Mouse (Mus musculus): ENCODE measurements around the gene Fgf18. TPM values are rescaled to one million over a fixed set of nuclear protein-coding genes. Genes with fewer than 3 reads are reported as not detected.

The Fgf18 gene
- total and polyA plus RNA-seq, 3 experiments: not detected

- Histone ChIP-seq H3K4me2 (ENCODE audit: insufficient read depth, low read depth, poor library complexity, severe bottlenecking) (no peak overlapping the region), H3K27ac (ENCODE audit: insufficient read depth, low read depth) (no peak overlapping the region), H3K4me3 (replicated peaks in 1 of 3; ENCODE audit: low read depth in 2 of 3, low read length in 2 of 3, poor library complexity in 1 of 3) (no peak overlapping the region), H3K4me1 (ENCODE audit: control insufficient read depth in 1 of 2, insufficient read depth in 2 of 2) (no peaks in the 10 kb centered on the region), H3K27me3 (replicated peaks) (peaks cover 44% of the 10 kb centered on the region), H3K9me3 (replicated peaks; ENCODE audit: low read length) (no peaks in the 10 kb centered on the region), H3K79me2 (replicated peaks; ENCODE audit: control insufficient read depth, extremely low read depth, insufficient read depth, poor library complexity, severe bottlenecking) (no peaks in the 10 kb centered on the region), H3K36me3 (replicated peaks in 1 of 2; ENCODE audit: control insufficient read depth in 1 of 2, insufficient read depth in 1 of 2, low read length in 1 of 2) (peaks cover 0 to 3% of the 10 kb centered on the region in 2 experiments), H3K9ac (ENCODE audit: insufficient read depth, low read depth) (no peak overlapping the region)
- TF ChIP-seq MYC (IDR thresholded peaks at IDR 0.05; ENCODE audit: low read depth, low read length) (no peak), MEF2A (IDR thresholded peaks at IDR 0.05; ENCODE audit: borderline replicate concordance, low read depth, low read length) (no peak), TBP (conservative IDR thresholded peaks at IDR 0.05; ENCODE audit: low read depth, low read length) (no peak), ZC3H11A (IDR thresholded peaks at IDR 0.05; ENCODE audit: low read depth, low read length) (no peak), MXI1 (IDR thresholded peaks at IDR 0.05; ENCODE audit: low read depth, low read length) (no peak), NRF1 (IDR thresholded peaks at IDR 0.05; ENCODE audit: low read depth, low read length) (no peak), ZMIZ1 (IDR thresholded peaks at IDR 0.05; ENCODE audit: low read depth, low read length) (no peak), CHD2 (IDR thresholded peaks at IDR 0.05; ENCODE audit: low read length) (no peak), RAD21 (IDR thresholded peaks at IDR 0.05; ENCODE audit: low read depth, low read length) (no peak), POLR2A (IDR thresholded peaks at IDR 0.05; ENCODE audit: low read depth, low read length) (no peak), MAX (IDR thresholded peaks at IDR 0.05; ENCODE audit: low read length) (no peak), ZNF384 (IDR thresholded peaks at IDR 0.05; ENCODE audit: low read depth, low read length) (no peak), CHD1 (IDR thresholded peaks at IDR 0.05; ENCODE audit: low read depth, low read length) (no peak), NELFE (IDR thresholded peaks at IDR 0.05; ENCODE audit: low read depth, low read length) (no peak), HCFC1 (IDR thresholded peaks at IDR 0.05; ENCODE audit: low read depth, low read length) (no peak), CTCF (conservative IDR thresholded peaks at IDR 0.05 in 1 of 2, IDR thresholded peaks at IDR 0.05 in 1 of 2; ENCODE audit: low read depth in 2 of 2, low read length in 2 of 2) (no peak), USF1 (IDR thresholded peaks at IDR 0.05; ENCODE audit: low read depth, low read length) (no peak)
- no peak for DNase-seq (ENCODE audit: extremely low read depth)
- dilution Hi-C loops (cut with MboI; ENCODE audit: extremely low pct_ligation_motif_present, extremely low pct_unique_long_range_greater_than_20kb, low sequenced_read_pairs): no loop called here
- in situ Hi-C loops (cut with MboI; ENCODE audit: low pct_ligation_motif_present, low pct_unique_long_range_greater_than_20kb, low sequenced_read_pairs): no loop called here
Observed at GRCm38 (mm10) chr11:33112407-33112806, 34.8 kb downstream of the Fgf18 start.

GRCm38 (mm10) chr11:33110111-33110510 is 37.1 kb downstream of the Fgf18 start:
- dilution Hi-C loops (cut with MboI; ENCODE audit: extremely low pct_ligation_motif_present, extremely low pct_unique_long_range_greater_than_20kb, low sequenced_read_pairs) (no loop called here), in situ Hi-C loops (cut with MboI; ENCODE audit: low pct_ligation_motif_present, low pct_unique_long_range_greater_than_20kb, low sequenced_read_pairs) (no loop called here)
- no peak for DNase-seq (ENCODE audit: extremely low read depth)
- peaks cover 44% of the 10 kb centered on the region for H3K27me3 ChIP-seq (replicated peaks)
- no peaks in the 10 kb centered on the region for H3K4me1 ChIP-seq (ENCODE audit: control insufficient read depth in 1 of 2, insufficient read depth in 2 of 2)
- no peaks in the 10 kb centered on the region for H3K9me3 ChIP-seq (replicated peaks; ENCODE audit: low read length)
- no peak overlapping the region for H3K4me2 ChIP-seq (ENCODE audit: insufficient read depth, low read depth, poor library complexity, severe bottlenecking)
- H3K9ac ChIP-seq (ENCODE audit: insufficient read depth, low read depth): no peak overlapping the region
- no peak overlapping the region for H3K27ac ChIP-seq (ENCODE audit: insufficient read depth, low read depth)
- TF ChIP-seq EP300 (IDR thresholded peaks at IDR 0.05; ENCODE audit: low read length): no peak
- TF ChIP-seq IRF4 (IDR thresholded peaks at IDR 0.05; ENCODE audit: low read depth, low read length): no peak
- no peak for TF ChIP-seq TBP (conservative IDR thresholded peaks at IDR 0.05; ENCODE audit: low read depth, low read length)
- no peak for TF ChIP-seq PAX5 (IDR thresholded peaks at IDR 0.05; ENCODE audit: low read length)
- TF ChIP-seq POLR2AphosphoS2 (IDR thresholded peaks at IDR 0.05; ENCODE audit: low read depth, low read length): no peak
- TF ChIP-seq ZMIZ1 (IDR thresholded peaks at IDR 0.05; ENCODE audit: low read depth, low read length): no peak
- no peak for TF ChIP-seq BHLHE40 (IDR thresholded peaks at IDR 0.05; ENCODE audit: low read depth, low read length)
- no peak for TF ChIP-seq MXI1 (IDR thresholded peaks at IDR 0.05; ENCODE audit: low read depth, low read length)
- no peak; the same call in 1 of the 2 replicates for TF ChIP-seq MAFK (IDR thresholded peaks at IDR 0.05; ENCODE audit: insufficient replicate concordance, low read length)
- H3K79me2 ChIP-seq (replicated peaks; ENCODE audit: control insufficient read depth, extremely low read depth, insufficient read depth, poor library complexity, severe bottlenecking): no peaks in the 10 kb centered on the region
- H3K36me3 ChIP-seq (replicated peaks in 1 of 2; ENCODE audit: control insufficient read depth in 1 of 2, insufficient read depth in 1 of 2, low read length in 1 of 2): no peaks in the 10 kb centered on the region
- H3K4me3 ChIP-seq (replicated peaks in 1 of 3; ENCODE audit: low read depth in 2 of 3, low read length in 2 of 3, poor library complexity in 1 of 3): no peak overlapping the region
